Mouse (Mus musculus): Measurements from ENCODE around the gene Atg4b.

DNA sequence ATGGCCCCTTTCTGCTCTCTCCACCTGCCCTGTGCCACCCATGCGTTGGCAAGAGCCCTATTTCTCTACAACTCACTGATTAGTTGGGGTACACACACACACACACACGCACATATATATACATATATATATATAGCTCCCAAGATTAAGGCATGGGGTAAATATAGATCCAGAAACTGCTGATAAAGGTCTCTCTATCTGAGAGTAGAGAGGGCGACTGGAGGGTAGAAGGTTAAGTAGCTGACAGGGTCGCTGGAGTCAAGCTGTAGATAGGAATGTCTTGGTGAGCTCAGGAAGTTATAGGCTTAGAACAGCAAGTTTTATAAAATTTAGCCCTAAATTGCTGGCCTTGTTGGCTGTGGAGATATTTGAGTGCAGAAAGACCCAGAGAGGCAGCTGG, 53.5 kb downstream of the Atg4b start:
- no peak for TF ChIP-seq CTCF (IDR thresholded peaks at IDR 0.05; ENCODE audit: low read depth, low read length)
- TF ChIP-seq POLR2A (IDR thresholded peaks at IDR 0.05; ENCODE audit: extremely low read depth, insufficient read depth, low read length), result no peak
